10 mouse cellular contexts compared by ENCODE assay signal in the genomic region with DNA sequence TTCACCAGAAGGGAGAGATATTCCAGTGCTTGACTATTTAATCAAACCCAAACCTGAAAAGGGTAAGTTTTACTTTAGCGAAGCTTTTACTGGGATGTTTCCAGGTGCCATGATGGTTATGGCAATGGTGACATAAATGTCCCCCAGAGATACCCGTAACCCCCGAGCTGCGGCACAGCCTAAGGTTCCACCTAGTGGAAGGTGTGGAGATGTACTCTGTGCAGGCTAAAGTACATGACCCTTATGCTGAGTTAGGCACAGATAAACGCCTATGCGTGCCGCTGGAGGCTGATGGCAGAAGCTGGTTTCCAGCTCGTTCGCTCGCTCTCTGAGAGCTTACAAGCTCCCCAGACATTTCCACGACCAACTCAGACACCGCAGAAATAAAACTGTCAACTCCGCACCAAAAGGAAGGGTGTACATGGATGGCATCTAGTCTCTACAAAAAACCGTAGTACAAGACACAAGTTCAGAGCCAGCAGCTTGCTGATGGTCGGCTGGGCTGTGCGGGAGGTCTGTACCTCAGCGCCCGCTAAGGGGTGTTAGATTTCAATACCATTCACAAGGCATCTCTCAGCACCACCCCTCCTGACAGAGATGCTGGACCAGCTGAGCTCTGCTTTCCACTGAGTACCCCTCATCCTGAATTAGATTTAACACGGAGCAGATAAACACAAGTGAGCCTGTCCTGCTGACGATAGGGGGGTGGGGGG. TPM values are rescaled to one million over a fixed set of nuclear protein-coding genes. Genes with fewer than 3 reads are reported as not detected.
DNase-seq lines count a peak whose midpoint lies in the region; ATAC-seq lines count a peak whose summit lies in the region.
"Had no signal": no experiment of that assay in that cellular context is flagged by ENCODE, and none has a peak within 500 bp of the region (broad histone marks: within the 10 kb centered on the region; RNA-seq: fewer than 3 reads in every experiment).

No protein-coding gene starts in this region.

- intact Hi-C loops in heart, postnatal 14 days (cut with DNase I): loop anchor here (2.0 to 10.0 kb wide), 5 partner anchors 103 to 815 kb away; a partner anchor contains a TSS

- H3K4me2 ChIP-seq in heart, embryonic 14.5 days (ENCODE audit: low read length): peak overlapping the region; percentile 23; the same call in 1 of the 2 replicates
- peak overlapping the region; percentile 18; the same call in 1 of the 2 replicates for H3K4me2 ChIP-seq in hindbrain, embryonic 13.5 days

- no peak overlapping the region for H3K4me3 ChIP-seq in heart, embryonic 14.5 days (ENCODE audit: control insufficient read depth in 1 of 2, insufficient read depth in 1 of 2, low read depth in 1 of 2, low read length in 2 of 2)
- H3K4me3 ChIP-seq in hindbrain, embryonic 13.5 days: no peak overlapping the region
- H3K4me3 ChIP-seq: myocyte had no signal

- no peak overlapping the region for H3K27ac ChIP-seq in heart, embryonic 14.5 days (replicated peaks in 1 of 2; ENCODE audit: control insufficient read depth in 1 of 2, insufficient read depth in 1 of 2, low read depth in 2 of 2, low read length in 2 of 2)
- no peak overlapping the region for H3K27ac ChIP-seq in hindbrain, embryonic 13.5 days

- ATAC-seq in heart, embryonic 14.5 days (ENCODE audit: insufficient number of reproducible peaks, insufficient read depth, low FRiP score, low read depth): no peak
- ATAC-seq in hindbrain, embryonic 13.5 days (ENCODE audit: low FRiP score): peak; percentile 57; the same call in 1 of the 2 replicates
- no peak for ATAC-seq in cerebellum, adult (ENCODE audit: insufficient number of reproducible peaks, low FRiP score, low TSS enrichment)

- H3K27me3 ChIP-seq in heart, embryonic 14.5 days (ENCODE audit: control insufficient read depth, insufficient read depth, low read length): peaks cover 16% of the 10 kb centered on the region; the same call in 1 of the 2 replicates
- H3K27me3 ChIP-seq in hindbrain, embryonic 13.5 days: peaks cover 16% of the 10 kb centered on the region; the same call in 1 of the 2 replicates

- 32% methylated on average over 20 of the region's 20 CpGs for WGBS in heart, embryonic 14.5 days
- WGBS in hindbrain, embryonic 13.5 days: 55% methylated on average over 20 of the region's 20 CpGs

- H3K4me1 ChIP-seq in heart, embryonic 14.5 days (ENCODE audit: control insufficient read depth in 2 of 2, insufficient read depth in 2 of 2, low read length in 2 of 2): peaks cover 3 to 9% of the 10 kb centered on the region in 2 experiments; a peak in 3 of 4 replicates
- peaks cover 18% of the 10 kb centered on the region; the same call in 1 of the 2 replicates for H3K4me1 ChIP-seq in hindbrain, embryonic 13.5 days (replicated peaks)

- no peaks in the 10 kb centered on the region for H3K36me3 ChIP-seq in heart, embryonic 14.5 days (ENCODE audit: control insufficient read depth, insufficient read depth, low read length)
- no peaks in the 10 kb centered on the region for H3K36me3 ChIP-seq in hindbrain, embryonic 13.5 days

- DNase-seq in heart, postnatal 14 days: no peak
- peak; percentile 36 for DNase-seq in embryo, embryonic 11 days
- DNase-seq in neural tube, embryonic 10.5 days (ENCODE audit: extremely low spot score, low spot score): peak; percentile 13
- DNase-seq in right cerebral cortex, postnatal 25 days: no peak
- DNase-seq in adrenal gland, postnatal 25 days: no peak
- DNase-seq: kidney, adult 2 months had no signal

- H3K9me3 ChIP-seq in heart, embryonic 14.5 days (ENCODE audit: control insufficient read depth, low read length): no peaks in the 10 kb centered on the region
- no peaks in the 10 kb centered on the region for H3K9me3 ChIP-seq in hindbrain, embryonic 13.5 days

- no peak overlapping the region for H3K9ac ChIP-seq in heart, embryonic 14.5 days (ENCODE audit: low read length)
- H3K9ac ChIP-seq in hindbrain, embryonic 13.5 days: no peak overlapping the region

RNA-seq across cellular contexts. Expression of a gene that starts 28.4 kb away (rescaled TPM):
- polyA plus RNA-seq in heart, embryonic 14.5 days (2014; fragmentation: Nextera tagmentation; extraction: Ambion mirVana): 170 and 183 TPM in 2 replicates
- total RNA-seq in heart, postnatal 14 days (2021): 10 to 100 TPM; 70.6 to 76.5 TPM
- polyA plus RNA-seq in hindbrain, embryonic 13.5 days (2015; fragmentation: Nextera tagmentation; extraction: Ambion mirVana): 440 and 455 TPM in 2 replicates
- total RNA-seq in adrenal gland, postnatal 25 days (2021): 101 and 108 TPM in 2 replicates

RNA-seq across cellular contexts. Expression of a gene that starts 38.4 kb away (rescaled TPM):
- 43.1 and 44.0 TPM in 2 replicates for polyA plus RNA-seq in heart, embryonic 14.5 days (2014; fragmentation: Nextera tagmentation; extraction: Ambion mirVana)
- 10 to 100 TPM; 38.3 to 39.3 TPM for total RNA-seq in heart, postnatal 14 days (2021)
- 83.9 and 86.6 TPM in 2 replicates for polyA plus RNA-seq in hindbrain, embryonic 13.5 days (2015; fragmentation: Nextera tagmentation; extraction: Ambion mirVana)
- total RNA-seq in adrenal gland, postnatal 25 days (2021): 63.0 and 78.1 TPM in 2 replicates

Comparison
In these comparisons a context has a peak if more than half of its experiments do, and no peak if none do; other contexts are left out.
1. DNase-seq: peak in embryo, embryonic 11 days (single experiment) and neural tube, embryonic 10.5 days (single experiment); none in heart, postnatal 14 days (0 of 2), right cerebral cortex, postnatal 25 days (single experiment) and adrenal gland, postnatal 25 days (single experiment).